Mouse (Mus musculus) G1E (cell line): ENCODE data around the gene Dirc2. TPM values are rescaled to one million over a fixed set of nuclear protein-coding genes. Genes with fewer than 3 reads are reported as not detected.

Experiments used
- ATAC-seq: 2 replicates; pipeline ENCODE4 v1.8.0; 2016; ENCODE audit warnings: mild to moderate bottlenecking; ENCODE audit not compliant: insufficient number of reproducible peaks, poor library complexity, low FRiP score, severe bottlenecking; ENCODE audit errors: extremely low read depth
- DNase-seq: peaks from one replicate; pipeline ENCODE4 v3.0.0; 2012; ENCODE audit warnings: low spot score
- H3K27me3 ChIP-seq: 2 replicates; pipeline ENCODE4 v1.6.1; 2012; ENCODE audit warnings: mild to moderate bottlenecking, low read length, inconsistent platforms; ENCODE audit not compliant: insufficient read depth
- H3K36me3 ChIP-seq: replicated peaks from 2 replicates; pipeline ENCODE3; 2012; ENCODE audit warnings: mild to moderate bottlenecking, inconsistent platforms
- H3K4me1 ChIP-seq: 2 replicates; pipeline ENCODE4 v1.6.1; 2012; ENCODE audit warnings: low read depth, low read length, inconsistent platforms, mixed read lengths; ENCODE audit not compliant: insufficient read depth
- H3K4me3 ChIP-seq: 2 replicates; pipeline ENCODE4 v1.5.1; 2012; ENCODE audit warnings: low read depth, mild to moderate bottlenecking, inconsistent platforms, low read length, moderate library complexity, mixed read lengths
- H3K9me3 ChIP-seq: replicated peaks from 2 replicates; pipeline ENCODE4 v1.6.1; 2012; ENCODE audit warnings: inconsistent platforms
- CTCF ChIP-seq: IDR thresholded peaks from 2 replicates; pipeline ENCODE4 v1.5.1; 2012; ENCODE audit warnings: low read depth, low read length, inconsistent platforms, mixed read lengths
- GATA1 ChIP-seq: IDR thresholded peaks from 2 replicates; pipeline ENCODE4 v1.6.1; 2012; ENCODE audit warnings: borderline replicate concordance, low read length, inconsistent platforms, mixed read lengths
- GATA2 ChIP-seq: IDR thresholded peaks from 2 replicates; pipeline ENCODE4 v1.6.1; 2012; ENCODE audit warnings: low read depth, low read length, inconsistent platforms, borderline replicate concordance
- POLR2AphosphoS5 ChIP-seq: IDR thresholded peaks from 2 replicates; pipeline ENCODE4 v1.6.1; 2012; ENCODE audit warnings: low read depth, low read length, inconsistent platforms; ENCODE audit not compliant: insufficient replicate concordance
- TAL1 ChIP-seq: conservative IDR thresholded peaks from 2 replicates; pipeline ENCODE4 v1.6.1; 2012; ENCODE audit warnings: low read depth, low read length, inconsistent platforms, mixed read lengths
- polyA plus RNA-seq: library from polyadenylated mRNA; stranded (reverse); fragments of >175 nt; gene quantifications from 2 replicates; pipeline ENCODE4 v1.2.3, GENCODE M21; 2012
- total RNA-seq, 2 experiments: library from RNA; stranded (forward) in 1 of 2; stranded (reverse) in 1 of 2; fragments of 200-1000 nt in 1 of 2; fragments of >200 nt in 1 of 2; fragmentation: Nextera tagmentation in 1 of 2; gene quantifications; 2 replicates each; pipeline ENCODE4 v1.2.3; 2014 to 2017

The Dirc2 gene
- total and polyA plus RNA-seq, 3 experiments: 3.3 to 23.5 (median 14.2) TPM

DNA sequence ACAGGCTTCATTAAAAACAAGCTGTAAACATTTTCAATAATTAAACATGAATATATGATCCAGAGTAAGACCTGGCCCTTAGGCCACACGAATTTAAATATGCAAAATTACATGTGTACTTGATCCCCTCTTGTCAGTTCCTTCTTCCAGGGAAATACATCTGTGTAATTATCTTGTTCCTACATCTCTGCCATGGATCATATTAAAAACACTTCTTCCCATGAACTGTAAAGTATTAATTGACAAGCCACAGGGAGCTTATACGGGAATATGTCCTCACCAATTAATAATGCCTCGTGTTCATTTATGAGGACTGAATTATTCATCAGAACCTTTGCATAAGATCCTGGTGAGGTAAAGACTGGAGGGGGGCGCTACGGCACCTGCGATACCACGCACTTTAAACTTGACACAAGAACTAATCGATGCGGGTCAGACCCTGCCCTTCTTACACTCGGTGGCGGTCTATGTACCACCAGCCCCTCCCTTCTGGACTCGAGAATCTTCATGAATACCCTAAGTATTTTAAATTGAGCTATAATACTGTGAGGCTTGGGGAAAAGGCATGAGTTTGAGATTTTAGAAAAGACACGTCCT is 74.8 kb downstream of the Dirc2 start:
- DNase-seq (no peak), ATAC-seq (no peak)
- Histone ChIP-seq H3K27me3 (peaks cover 9% of the 10 kb centered on the region; the same call in 1 of the 2 replicates), H3K4me1 (peaks cover 4% of the 10 kb centered on the region; the same call in 1 of the 2 replicates), H3K36me3 (peaks cover 57% of the 10 kb centered on the region), H3K9me3 (no peaks in the 10 kb centered on the region), H3K4me3 (no peak overlapping the region)
- no peak for TF ChIP-seq POLR2AphosphoS5
- no peak for TF ChIP-seq CTCF
- TF ChIP-seq GATA2: no peak
- TF ChIP-seq TAL1: no peak
- TF ChIP-seq GATA1: no peak

DNA sequence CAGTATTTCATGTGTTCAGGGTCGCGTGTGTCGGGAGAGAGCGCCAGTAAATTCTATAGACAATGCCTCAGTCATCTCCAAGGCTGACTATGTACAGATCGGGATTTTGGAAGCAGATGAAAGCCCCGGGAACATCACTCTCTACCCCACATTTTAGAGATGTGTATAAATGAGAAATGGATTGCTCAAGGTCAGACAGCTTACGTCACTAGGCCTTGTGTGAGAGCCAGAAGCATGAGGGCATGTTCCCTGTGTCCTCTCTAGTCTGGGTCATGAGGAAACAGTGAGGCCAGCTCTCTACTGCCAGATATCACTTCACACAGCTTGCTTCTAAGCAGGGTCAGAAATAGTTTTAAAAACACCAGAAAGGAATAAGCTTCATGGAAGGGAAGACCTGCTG is 77.5 kb downstream of the Dirc2 start:
- peaks cover 37% of the 10 kb centered on the region for H3K36me3 ChIP-seq
- peaks cover 13% of the 10 kb centered on the region for H3K4me1 ChIP-seq
- peaks cover 25% of the 10 kb centered on the region for H3K27me3 ChIP-seq
- no peaks in the 10 kb centered on the region for H3K9me3 ChIP-seq
- no peak for DNase-seq
- no peak overlapping the region for H3K4me3 ChIP-seq
- no peak for TF ChIP-seq GATA1
- TF ChIP-seq TAL1: no peak
- TF ChIP-seq POLR2AphosphoS5: no peak
- no peak for TF ChIP-seq CTCF
- no peak for TF ChIP-seq GATA2
- ATAC-seq: no peak

DNA sequence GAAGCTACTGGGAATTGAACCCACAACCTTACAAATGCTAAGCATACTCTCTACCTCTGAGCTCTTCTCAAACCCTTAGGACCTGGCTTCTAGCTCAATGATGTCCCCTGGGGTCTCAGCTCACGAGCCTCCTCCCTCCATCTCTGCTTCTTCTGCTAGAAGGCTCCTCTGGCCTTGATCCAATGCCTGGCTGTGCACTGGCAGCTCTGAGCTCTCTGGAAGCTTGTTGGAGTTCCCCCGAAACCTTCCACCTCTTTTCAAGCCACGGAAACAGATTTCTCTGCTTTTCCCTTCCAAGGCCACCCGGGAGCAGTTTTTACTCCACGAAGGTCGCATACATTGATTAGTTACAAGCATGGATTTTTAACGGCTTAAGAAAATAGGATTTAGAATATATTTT is 82.7 kb downstream of the Dirc2 start:
- Histone ChIP-seq H3K36me3 (peaks cover 6% of the 10 kb centered on the region), H3K4me3 (no peak overlapping the region), H3K27me3 (peaks cover 48% of the 10 kb centered on the region), H3K4me1 (peaks cover 38% of the 10 kb centered on the region), H3K9me3 (0 out of 2 replicates have a peak, but pooled peaks cover 2% of the 10 kb centered on the region)
- DNase-seq (no peak), ATAC-seq (no peak)
- TF ChIP-seq TAL1 (no peak), GATA2 (no peak), GATA1 (no peak), CTCF (no peak), POLR2AphosphoS5 (no peak)

DNA sequence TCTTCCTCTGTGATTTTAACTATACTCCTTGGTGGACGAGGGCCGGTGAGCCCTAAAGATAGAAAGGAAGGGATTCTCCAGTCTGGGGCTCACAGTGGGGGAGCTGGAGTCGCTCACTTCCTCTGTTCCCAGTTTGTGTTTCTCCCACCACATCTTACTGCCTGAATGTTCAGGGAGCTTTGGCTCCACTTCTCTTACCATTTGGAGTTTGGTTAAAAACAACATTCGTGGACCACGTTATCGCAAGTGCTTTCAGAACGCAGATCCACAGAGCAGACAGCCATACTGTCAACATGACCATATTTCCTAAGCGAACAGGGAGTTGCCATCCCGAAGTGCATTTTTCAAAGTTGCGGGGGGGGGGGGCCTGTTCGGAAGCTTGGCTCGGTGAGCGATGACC is 84.1 kb downstream of the Dirc2 start:
- DNase-seq (no peak), ATAC-seq (no peak)
- peaks cover 47% of the 10 kb centered on the region for H3K4me1 ChIP-seq
- no peak overlapping the region for H3K4me3 ChIP-seq
- 0 out of 2 replicates have a peak, but pooled peaks cover 3% of the 10 kb centered on the region for H3K9me3 ChIP-seq
- TF ChIP-seq GATA1 (no peak), POLR2AphosphoS5 (no peak), GATA2 (no peak), CTCF (no peak), TAL1 (no peak)
- no peaks in the 10 kb centered on the region for H3K36me3 ChIP-seq
- H3K27me3 ChIP-seq: peaks cover 56% of the 10 kb centered on the region

DNA sequence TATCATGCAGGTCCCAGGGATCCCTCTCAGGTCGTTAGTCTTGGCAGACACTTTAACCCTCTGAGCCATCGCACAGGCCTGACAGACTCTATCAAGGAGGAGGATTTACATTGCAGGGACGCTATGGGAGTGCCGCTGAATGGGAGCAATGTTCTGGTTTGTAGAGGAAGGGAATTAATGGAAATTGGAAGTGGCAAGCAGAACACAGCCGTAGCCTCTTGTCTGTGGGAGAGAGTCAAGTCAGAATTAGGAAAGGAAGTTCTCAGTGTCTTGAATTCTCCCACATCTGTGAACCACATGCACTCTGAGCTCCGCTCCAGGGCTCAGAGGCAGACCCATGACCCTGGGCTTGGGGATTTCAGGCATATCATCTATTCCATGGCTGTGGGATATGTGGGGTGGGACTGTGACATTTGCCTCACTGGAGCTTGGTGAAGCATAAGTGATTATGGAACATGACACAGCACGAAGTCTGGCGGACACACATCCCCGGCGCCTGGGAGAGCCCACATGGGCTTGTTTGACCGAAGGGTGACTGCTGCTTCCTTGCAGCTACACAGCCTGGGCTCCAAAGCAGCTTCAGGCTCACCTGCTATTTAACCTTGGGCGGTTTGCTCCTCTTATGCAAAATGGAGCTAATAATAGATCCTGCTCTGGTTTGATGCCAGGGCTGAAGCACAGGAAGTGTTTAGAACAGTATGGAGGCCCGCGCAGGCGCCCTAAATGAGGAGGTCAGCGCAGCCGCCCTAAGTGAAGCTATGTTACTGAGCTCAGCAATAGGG is 87.6 kb downstream of the Dirc2 start:
- Histone ChIP-seq H3K36me3 (no peaks in the 10 kb centered on the region), H3K4me1 (peaks cover 65% of the 10 kb centered on the region), H3K9me3 (0 out of 2 replicates have a peak, but pooled peaks cover 3% of the 10 kb centered on the region), H3K27me3 (peaks cover 36% of the 10 kb centered on the region), H3K4me3 (peak overlapping the region; percentile 8; the same call in 1 of the 2 replicates)
- TF ChIP-seq CTCF: no peak
- TF ChIP-seq POLR2AphosphoS5: no peak
- no peak for TF ChIP-seq GATA1
- TF ChIP-seq GATA2: no peak
- TF ChIP-seq TAL1: no peak
- no peak for DNase-seq
- ATAC-seq: no peak

DNA sequence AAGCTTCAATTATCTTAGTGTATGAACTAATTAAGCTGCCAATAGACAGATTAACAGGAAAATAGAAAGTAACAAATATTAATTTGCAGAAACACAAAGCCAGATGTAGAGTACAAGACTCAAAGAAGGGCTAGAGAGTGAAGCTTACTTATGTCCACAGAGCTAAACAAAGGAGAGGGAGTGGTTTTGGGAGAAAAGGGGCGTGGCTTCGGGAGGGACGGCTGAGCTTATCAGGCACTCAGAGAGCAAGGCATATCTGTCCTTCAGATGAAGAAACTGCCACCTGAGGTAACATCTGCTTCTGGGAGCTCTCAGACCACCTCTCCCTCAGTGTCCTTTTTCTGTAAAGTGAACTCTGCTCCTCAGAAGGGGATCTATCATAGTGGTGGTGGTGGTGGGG is 90.7 kb downstream of the Dirc2 start:
- H3K27me3 ChIP-seq: peaks cover 35% of the 10 kb centered on the region
- TF ChIP-seq GATA1 (no peak), TAL1 (peak; percentile 20; the same call in 1 of the 2 replicates)
- H3K9me3 ChIP-seq: 0 out of 2 replicates have a peak, but pooled peaks cover 3% of the 10 kb centered on the region
- DNase-seq (peak; percentile 37), ATAC-seq (no peak)
- peak overlapping the region; percentile 54; the same call in 1 of the 2 replicates for H3K4me3 ChIP-seq
- no peaks in the 10 kb centered on the region for H3K36me3 ChIP-seq
- peaks cover 71% of the 10 kb centered on the region for H3K4me1 ChIP-seq
